Comparison of ENCODE assay signal across 24 mouse cellular contexts in genomic region chr14:73199058-73199457, GRCm38 (mm10). TPM values are rescaled to one million over a fixed set of nuclear protein-coding genes. Genes with fewer than 3 reads are reported as not detected.
DNase-seq lines count a peak whose midpoint lies in the region; ATAC-seq and TF ChIP-seq lines count a peak whose summit lies in the region.
"Had no signal": no experiment of that assay in that cellular context is flagged by ENCODE, and none has a peak within 500 bp of the region (broad histone marks: within the 10 kb centered on the region; RNA-seq: fewer than 3 reads in every experiment).

No protein-coding gene starts in this region.

- H3K9me3 ChIP-seq in embryonic facial prominence, embryonic 13.5 days: no peaks in the 10 kb centered on the region
- H3K9me3 ChIP-seq in embryonic facial prominence, embryonic 10.5 days: no peaks in the 10 kb centered on the region
- H3K9me3 ChIP-seq in liver, postnatal 0 days (ENCODE audit: low read length): no peaks in the 10 kb centered on the region
- H3K9me3 ChIP-seq in liver, embryonic 11.5 days (ENCODE audit: control insufficient read depth, low read length): no peaks in the 10 kb centered on the region
- H3K9me3 ChIP-seq: hindbrain, embryonic 12.5 days; kidney, embryonic 15.5 days; midbrain, embryonic 10.5 days; neural tube, embryonic 13.5 days had no signal

- TF ChIP-seq CTCF in liver, postnatal 0 days (IDR thresholded peaks at IDR 0.05; ENCODE audit: low read depth): no peak

- H3K27ac ChIP-seq in embryonic facial prominence, embryonic 13.5 days: 0 out of 2 replicates have a peak overlapping the region, but pooled peaks have one; percentile 16
- H3K27ac ChIP-seq in embryonic facial prominence, embryonic 10.5 days (replicated peaks): no peak overlapping the region
- no peak overlapping the region for H3K27ac ChIP-seq in liver, postnatal 0 days (ENCODE audit: low read depth)
- no peak overlapping the region for H3K27ac ChIP-seq in liver, embryonic 11.5 days (ENCODE audit: low read depth, low read length)
- H3K27ac ChIP-seq: hindbrain, embryonic 12.5 days; kidney, embryonic 15.5 days; midbrain, embryonic 10.5 days; neural tube, embryonic 13.5 days had no signal

- H3K9ac ChIP-seq in embryonic facial prominence, embryonic 13.5 days: no peak overlapping the region
- H3K9ac ChIP-seq in liver, postnatal 0 days (replicated peaks): no peak overlapping the region
- no peak overlapping the region for H3K9ac ChIP-seq in liver, embryonic 11.5 days (ENCODE audit: low read depth, low read length)
- H3K9ac ChIP-seq: hindbrain, embryonic 12.5 days; kidney, embryonic 15.5 days; neural tube, embryonic 13.5 days had no signal

- H3K4me3 ChIP-seq in embryonic facial prominence, embryonic 13.5 days: no peak overlapping the region
- no peak overlapping the region for H3K4me3 ChIP-seq in embryonic facial prominence, embryonic 10.5 days
- H3K4me3 ChIP-seq in liver, postnatal 0 days (ENCODE audit: low read depth, low read length): no peak overlapping the region
- no peak overlapping the region for H3K4me3 ChIP-seq in liver, embryonic 11.5 days (ENCODE audit: low read depth, low read length)
- H3K4me3 ChIP-seq: hindbrain, embryonic 12.5 days; kidney, embryonic 15.5 days; midbrain, embryonic 10.5 days; myocyte; neural tube, embryonic 13.5 days had no signal

- ATAC-seq in embryonic facial prominence, embryonic 13.5 days (ENCODE audit: insufficient number of reproducible peaks, insufficient read depth, low FRiP score, low TSS enrichment, low read depth): no peak
- ATAC-seq in liver, postnatal 0 days: no peak
- ATAC-seq in liver, embryonic 11.5 days (replicated peaks; ENCODE audit: low FRiP score): no peak
- ATAC-seq: activated CD4-positive, CD25-positive, alpha-beta regulatory T cell, adult 4 months; lung, postnatal 0 days; midbrain, embryonic 16.5 days had no signal

- peaks cover 7% of the 10 kb centered on the region for H3K36me3 ChIP-seq in embryonic facial prominence, embryonic 13.5 days
- H3K36me3 ChIP-seq in embryonic facial prominence, embryonic 10.5 days (replicated peaks): peaks cover 20% of the 10 kb centered on the region
- H3K36me3 ChIP-seq in liver, postnatal 0 days (replicated peaks; ENCODE audit: insufficient read depth, low read length): peaks cover 15% of the 10 kb centered on the region
- peaks cover 2% of the 10 kb centered on the region; the same call in 1 of the 2 replicates for H3K36me3 ChIP-seq in liver, embryonic 11.5 days (ENCODE audit: control insufficient read depth, insufficient read depth, low read length)

- DNase-seq in embryonic facial prominence, embryonic 10.5 days (ENCODE audit: low spot score): no peak
- DNase-seq in frontal cortex, postnatal 36 days (ENCODE audit: low spot score in 2 of 2): peak; percentile 32 to 44
- DNase-seq in frontal cortex, postnatal 25 days (ENCODE audit: low spot score in 2 of 2): no peak
- peak; percentile 5 for DNase-seq in liver, postnatal 0 days
- no peak for DNase-seq in liver, embryonic 11.5 days (ENCODE audit: low spot score)
- DNase-seq in retina, embryonic 14.5 days (ENCODE audit: low spot score): no peak
- DNase-seq in lung, postnatal 14 days: no peak
- DNase-seq: adrenal gland, adult 8-10 months; cerebellum, adult 9-10 months; gastrocnemius, postnatal 25 days; kidney, adult 11 months; kidney, postnatal 36 days; liver; thymus, adult 2 months; thymus, postnatal 4 days had no signal

- H3K4me2 ChIP-seq in embryonic facial prominence, embryonic 13.5 days: no peak overlapping the region
- H3K4me2 ChIP-seq in liver, postnatal 0 days (ENCODE audit: low read depth, low read length): no peak overlapping the region
- no peak overlapping the region for H3K4me2 ChIP-seq in liver, embryonic 11.5 days
- H3K4me2 ChIP-seq: hindbrain, embryonic 12.5 days; kidney, embryonic 15.5 days; neural tube, embryonic 13.5 days had no signal

- H3K4me1 ChIP-seq in embryonic facial prominence, embryonic 13.5 days: 0 out of 2 replicates have a peak, but pooled peaks cover 3% of the 10 kb centered on the region
- no peaks in the 10 kb centered on the region for H3K4me1 ChIP-seq in embryonic facial prominence, embryonic 10.5 days
- H3K4me1 ChIP-seq in liver, postnatal 0 days (ENCODE audit: insufficient read depth): 0 out of 2 replicates have a peak, but pooled peaks cover 5% of the 10 kb centered on the region
- no peaks in the 10 kb centered on the region for H3K4me1 ChIP-seq in liver, embryonic 11.5 days (replicated peaks; ENCODE audit: control insufficient read depth, insufficient read depth, low read length)
- H3K4me1 ChIP-seq: hindbrain, embryonic 12.5 days; midbrain, embryonic 10.5 days; neural tube, embryonic 13.5 days had no signal

- TF ChIP-seq EP300 in liver, postnatal 0 days (IDR thresholded peaks at IDR 0.05; ENCODE audit: low read depth): no peak

- no peaks in the 10 kb centered on the region for H3K27me3 ChIP-seq in embryonic facial prominence, embryonic 13.5 days
- H3K27me3 ChIP-seq in embryonic facial prominence, embryonic 10.5 days (replicated peaks; ENCODE audit: low read depth, poor library complexity, severe bottlenecking): no peaks in the 10 kb centered on the region
- no peaks in the 10 kb centered on the region for H3K27me3 ChIP-seq in liver, postnatal 0 days (ENCODE audit: insufficient read depth, low read length)
- H3K27me3 ChIP-seq in liver, embryonic 11.5 days (replicated peaks; ENCODE audit: control insufficient read depth, insufficient read depth, low read length): no peaks in the 10 kb centered on the region
- H3K27me3 ChIP-seq: hindbrain, embryonic 12.5 days; kidney, embryonic 15.5 days; neural tube, embryonic 13.5 days had no signal

- 45% methylated on average over 5 of the region's 5 CpGs for WGBS in embryonic facial prominence, embryonic 13.5 days
- WGBS in embryonic facial prominence, embryonic 10.5 days: 54% methylated on average over 5 of the region's 5 CpGs
- 85% methylated on average over 5 of the region's 5 CpGs for WGBS in liver, postnatal 0 days (ENCODE audit: insufficient replicate concordance)
- WGBS in liver, embryonic 11.5 days: 76% methylated on average over 5 of the region's 5 CpGs

RNA-seq across cellular contexts. Expression of gene Lpar6, which starts 38.6 kb away (rescaled TPM):
- 15.5 and 16.9 TPM in 2 replicates for polyA plus RNA-seq in embryonic facial prominence, embryonic 13.5 days (2015; fragmentation: Nextera tagmentation; extraction: Ambion mirVana)
- 18.0 and 18.1 TPM in 2 replicates for polyA plus RNA-seq in embryonic facial prominence, embryonic 10.5 days (2016; fragmentation: Nextera tagmentation; extraction: Ambion mirVana)
- 12.2 and 12.9 TPM in 2 replicates for polyA plus RNA-seq in liver, postnatal 0 days (2015; fragmentation: Nextera tagmentation; extraction: Ambion mirVana)
- polyA plus RNA-seq in liver, embryonic 11.5 days (2014; fragmentation: Nextera tagmentation; extraction: Ambion mirVana): 9.3 and 9.8 TPM in 2 replicates

Comparison
In these comparisons a context has a peak if more than half of its experiments do, and no peak if none do; other contexts are left out.
1. DNase-seq: peak in frontal cortex, postnatal 36 days (2 of 2) and liver, postnatal 0 days (single experiment); none in embryonic facial prominence, embryonic 10.5 days (single experiment), frontal cortex, postnatal 25 days (0 of 2), liver, embryonic 11.5 days (single experiment), retina, embryonic 14.5 days (single experiment) and lung, postnatal 14 days (single experiment).